Mouse (Mus musculus) intestine, postnatal 0 days (tissue): Measurements from ENCODE around the gene Tead2. TPM values are rescaled to one million over a fixed set of nuclear protein-coding genes. Genes with fewer than 3 reads are reported as not detected.

Source experiments
- ATAC-seq: fragments of 200-750 bp; cut with Nextera tagmentation; 2 replicates; pipeline ENCODE4 v1.8.0; 2017; ENCODE audit warnings: mild to moderate bottlenecking, moderate TSS enrichment, moderate library complexity
- H3K27ac ChIP-seq: fragments of 300-500 bp; sonication (generic); 2 replicates; pipeline ENCODE4 v1.5.1; 2014; ENCODE audit warnings: mild to moderate bottlenecking, low read depth, low read length, moderate library complexity
- H3K27me3 ChIP-seq: fragments of 300-500 bp; sonication (generic); replicated peaks from 2 replicates; pipeline ENCODE4 v1.6.1; 2014; ENCODE audit warnings: low read length, mixed read lengths; ENCODE audit not compliant: control insufficient read depth, insufficient read depth
- H3K36me3 ChIP-seq: fragments of 300-500 bp; sonication (generic); 2 replicates; pipeline ENCODE4 v1.6.1; 2014; ENCODE audit warnings: mild to moderate bottlenecking, moderate library complexity; ENCODE audit not compliant: control insufficient read depth, insufficient read depth
- H3K4me1 ChIP-seq: fragments of 300-500 bp; sonication (generic); replicated peaks from 2 replicates; pipeline ENCODE4 v1.6.1; 2014; ENCODE audit warnings: antibody characterized with exemption, low read length, mixed read lengths; ENCODE audit not compliant: control insufficient read depth, insufficient read depth
- H3K4me2 ChIP-seq: fragments of 300-500 bp; sonication (generic); replicated peaks from 2 replicates; pipeline ENCODE4 v1.6.1; 2014; ENCODE audit warnings: low read depth, mild to moderate bottlenecking, moderate library complexity
- H3K4me3 ChIP-seq: fragments of 300-500 bp; sonication (generic); 2 replicates; pipeline ENCODE4 v1.5.1; 2014; ENCODE audit warnings: low read depth, low read length
- H3K9ac ChIP-seq: fragments of 300-500 bp; sonication (generic); 2 replicates; pipeline ENCODE4 v1.6.1; 2014; ENCODE audit warnings: mild to moderate bottlenecking, low read depth, low read length
- H3K9me3 ChIP-seq: fragments of 300-500 bp; sonication (generic); 2 replicates; pipeline ENCODE4 v1.6.1; 2016; ENCODE audit warnings: mixed run types; ENCODE audit not compliant: control insufficient read depth
- CTCF ChIP-seq: sonication (generic); IDR thresholded peaks from 2 replicates; pipeline ENCODE4 v1.5.1; 2016; ENCODE audit warnings: low read depth, mild to moderate bottlenecking, control low read depth, antibody characterized with exemption, moderate library complexity
- WGBS: fragments of 180-500 bp; shearing (Covaris S2); extraction: QIAGEN DNeasy Blood & Tissue Kit; methylation state at CpG from one replicate; pipeline ENCODE4 v1.1.7; 2014; 5-methylcytosine and 5-hydroxymethylcytosine counted together
- polyA plus RNA-seq: library from polyadenylated mRNA; unstranded; fragments of >200 nt; fragmentation: Nextera tagmentation; extraction: Ambion mirVana; gene quantifications from 2 replicates; pipeline ENCODE4 v1.2.1, GENCODE M21; 2015

Gene Tead2
- polyA plus RNA-seq, 1 experiment from 2014 or later, result 20.8 TPM

- no peak for TF ChIP-seq CTCF
- no peak for ATAC-seq
- WGBS, result 22% methylated on average over 7 of the region's 7 CpGs
- H3K27ac ChIP-seq, result no peak within 1 kb of the TSS
- H3K36me3 ChIP-seq, result no peaks in the 10 kb centered on the region
- no peak within 1 kb of the TSS for H3K4me3 ChIP-seq
- H3K27me3 ChIP-seq, result peaks cover 92% of the 10 kb centered on the region
- H3K9ac ChIP-seq, result no peak within 1 kb of the TSS
- H3K4me1 ChIP-seq, result 0 out of 2 replicates have a peak, but pooled peaks cover 3% of the 10 kb centered on the region
- no peak within 1 kb of the TSS for H3K4me2 ChIP-seq
- H3K9me3 ChIP-seq, result no peaks in the 10 kb centered on the region
These were observed 36.1 kb upstream of the Tead2 start, which contains the start of gene Gfy for GRCm38 (mm10) chr7:45179469-45179868. TSS of gene Gfy (minus strand) at chr7:45179569.

GRCm38 (mm10) chr7:45180896-45181477, 34.6 kb upstream of the Tead2 start, which contains the start of gene Pth2:
TSS of gene Pth2 (plus strand) at chr7:45180995.
- Histone ChIP-seq H3K9ac (no peak within 1 kb of the TSS), H3K4me2 (peak within 1 kb of the TSS; percentile 56), H3K27ac (no peak within 1 kb of the TSS), H3K4me1 (0 out of 2 replicates have a peak, but pooled peaks cover 3% of the 10 kb centered on the region), H3K27me3 (peaks cover 86% of the 10 kb centered on the region), H3K36me3 (no peaks in the 10 kb centered on the region), H3K9me3 (no peaks in the 10 kb centered on the region), H3K4me3 (peak within 1 kb of the TSS; percentile 9)
- no peak for ATAC-seq
- WGBS, result 23% methylated on average over 20 of the region's 20 CpGs
- no peak for TF ChIP-seq CTCF

- WGBS, result 9% methylated on average over 35 of the region's 35 CpGs
- 0 out of 2 replicates have a peak, but pooled peaks have one; percentile 31 for ATAC-seq
- H3K4me3 ChIP-seq, result peak overlapping the region; percentile 9
- H3K27me3 ChIP-seq, result peaks cover 86% of the 10 kb centered on the region
- H3K9me3 ChIP-seq, result no peaks in the 10 kb centered on the region
- H3K27ac ChIP-seq, result no peak overlapping the region
- H3K4me1 ChIP-seq, result 0 out of 2 replicates have a peak, but pooled peaks cover 3% of the 10 kb centered on the region
- no peak overlapping the region for H3K9ac ChIP-seq
- peak overlapping the region; percentile 56 for H3K4me2 ChIP-seq
- H3K36me3 ChIP-seq, result no peaks in the 10 kb centered on the region
- TF ChIP-seq CTCF, result peak; percentile 43
These were observed 34.0 kb upstream of the Tead2 start for GRCm38 (mm10) chr7:45181540-45181939.

- Histone ChIP-seq H3K4me2 (peak overlapping the region; percentile 56), H3K9ac (no peak overlapping the region), H3K27me3 (peaks cover 85% of the 10 kb centered on the region), H3K27ac (no peak overlapping the region), H3K4me3 (peak overlapping the region; percentile 4), H3K4me1 (0 out of 2 replicates have a peak, but pooled peaks cover 3% of the 10 kb centered on the region), H3K9me3 (no peaks in the 10 kb centered on the region), H3K36me3 (no peaks in the 10 kb centered on the region)
- TF ChIP-seq CTCF, result no peak
- peak; percentile 80 for ATAC-seq
- under 1% methylated on average over 34 of the region's 34 CpGs for WGBS
These were observed 33.4 kb upstream of the Tead2 start for GRCm38 (mm10) chr7:45182199-45182601.

- 14% methylated on average over 11 of the region's 11 CpGs for WGBS
- H3K9me3 ChIP-seq, result no peaks in the 10 kb centered on the region
- TF ChIP-seq CTCF, result peak; percentile 14; the same call in 1 of the 2 replicates
- ATAC-seq, result peak; percentile 8; the same call in 1 of the 2 replicates
- H3K27me3 ChIP-seq, result peaks cover 81% of the 10 kb centered on the region
- H3K9ac ChIP-seq, result no peak overlapping the region
- H3K27ac ChIP-seq, result no peak overlapping the region
- H3K4me3 ChIP-seq, result no peak overlapping the region; the same call in 1 of the 2 replicates
- H3K4me2 ChIP-seq, result peak overlapping the region; percentile 56
- H3K36me3 ChIP-seq, result no peaks in the 10 kb centered on the region
- 0 out of 2 replicates have a peak, but pooled peaks cover 3% of the 10 kb centered on the region for H3K4me1 ChIP-seq
These were observed 32.9 kb upstream of the Tead2 start for GRCm38 (mm10) chr7:45182606-45183005.

- TF ChIP-seq CTCF, result no peak
- 60% methylated on average over 7 of the region's 7 CpGs for WGBS
- no peaks in the 10 kb centered on the region for H3K9me3 ChIP-seq
- H3K27ac ChIP-seq, result no peak overlapping the region
- peaks cover 73% of the 10 kb centered on the region for H3K27me3 ChIP-seq
- H3K4me3 ChIP-seq, result no peak overlapping the region
- H3K4me1 ChIP-seq, result 0 out of 2 replicates have a peak, but pooled peaks cover 3% of the 10 kb centered on the region
- no peak overlapping the region for H3K4me2 ChIP-seq
- no peak overlapping the region for H3K9ac ChIP-seq
- no peak for ATAC-seq
- H3K36me3 ChIP-seq, result no peaks in the 10 kb centered on the region
These were observed 31.9 kb upstream of the Tead2 start for GRCm38 (mm10) chr7:45183672-45184071.
